Mouse (Mus musculus) testis, adult 2 months (tissue): ENCODE data around the gene Ksr2.

ENCODE experiments used
- CTCF ChIP-seq: fragments of 200-500 bp; IDR thresholded peaks from 2 replicates; pipeline ENCODE4 v1.5.1; 2012; ENCODE audit warnings: low read depth, mild to moderate bottlenecking, inconsistent platforms, low read length, moderate library complexity; ENCODE audit not compliant: control insufficient read depth, insufficient read depth, insufficient replicate concordance
- POLR2A ChIP-seq: fragments of 200-500 bp; IDR thresholded peaks from 2 replicates; pipeline ENCODE4 v1.6.1; 2012; ENCODE audit warnings: low read depth, mild to moderate bottlenecking, inconsistent platforms, low read length, moderate library complexity; ENCODE audit not compliant: control insufficient read depth

DNA sequence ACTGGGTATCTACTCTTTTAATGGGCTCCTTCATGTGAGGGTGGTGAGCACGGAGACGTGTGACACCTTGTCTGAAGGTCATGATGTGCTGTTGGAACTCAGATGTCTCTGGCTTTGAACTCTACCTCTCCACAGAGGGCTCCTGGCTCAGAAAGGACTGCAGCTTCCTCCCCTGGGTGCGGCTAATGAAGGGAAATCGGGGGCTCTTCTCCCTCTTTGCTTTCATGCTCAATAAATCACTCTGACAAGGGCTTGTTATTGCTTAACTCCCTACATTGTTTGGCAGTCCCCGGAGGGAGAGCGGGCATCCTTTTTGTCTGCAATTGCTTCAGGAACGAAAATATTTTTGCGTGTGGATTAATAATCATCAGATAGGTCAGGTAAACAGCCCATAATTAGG lies 127.9 kb downstream of the Ksr2 start:
- TF ChIP-seq POLR2A (no peak), CTCF (no peak)
